Mouse (Mus musculus) ES-E14 (cell line): ENCODE results near the gene Mta2.

Experiments
- CHD2 ChIP-seq: IDR thresholded peaks from 2 replicates; pipeline ENCODE4 v1.6.1; 2014; ENCODE audit warnings: mild to moderate bottlenecking, low read depth, low read length, inconsistent platforms
- HCFC1 ChIP-seq: IDR thresholded peaks from 2 replicates; pipeline ENCODE4 v1.6.1; 2012; ENCODE audit warnings: low read length, inconsistent platforms, borderline replicate concordance; ENCODE audit not compliant: insufficient read depth
- MAFK ChIP-seq: IDR thresholded peaks from 2 replicates; pipeline ENCODE4 v1.6.1; 2014; ENCODE audit warnings: mild to moderate bottlenecking, low read depth, low read length, inconsistent platforms; ENCODE audit not compliant: insufficient read depth

GRCm38 (mm10) chr19:8941515-8942217 is at the start of gene Mta2:
- TF ChIP-seq HCFC1, result peak; percentile 55; the same call in 1 of the 2 replicates
- TF ChIP-seq CHD2, result no peak
- TF ChIP-seq MAFK, result no peak
